Mouse (Mus musculus) adrenal gland, adult (tissue): ENCODE data around the gene Ifit3.
A peak's percentile ranks its signal among the peaks of the same experiment; 100 is the strongest.
"Not testable (repeated sequence)": the region's sequence is repeated elsewhere in the genome, so short reads cannot be mapped to it uniquely, and the experiment has no call there.

ENCODE experiments used
- DNase-seq, 2 experiments: peaks; one replicate each; pipeline ENCODE4 v3.0.0; 2022 to 2023; ENCODE audit warnings: low spot score in 1 of 2; ENCODE audit not compliant: inconsistent age in 2 of 2

Gene Ifit3

DNA sequence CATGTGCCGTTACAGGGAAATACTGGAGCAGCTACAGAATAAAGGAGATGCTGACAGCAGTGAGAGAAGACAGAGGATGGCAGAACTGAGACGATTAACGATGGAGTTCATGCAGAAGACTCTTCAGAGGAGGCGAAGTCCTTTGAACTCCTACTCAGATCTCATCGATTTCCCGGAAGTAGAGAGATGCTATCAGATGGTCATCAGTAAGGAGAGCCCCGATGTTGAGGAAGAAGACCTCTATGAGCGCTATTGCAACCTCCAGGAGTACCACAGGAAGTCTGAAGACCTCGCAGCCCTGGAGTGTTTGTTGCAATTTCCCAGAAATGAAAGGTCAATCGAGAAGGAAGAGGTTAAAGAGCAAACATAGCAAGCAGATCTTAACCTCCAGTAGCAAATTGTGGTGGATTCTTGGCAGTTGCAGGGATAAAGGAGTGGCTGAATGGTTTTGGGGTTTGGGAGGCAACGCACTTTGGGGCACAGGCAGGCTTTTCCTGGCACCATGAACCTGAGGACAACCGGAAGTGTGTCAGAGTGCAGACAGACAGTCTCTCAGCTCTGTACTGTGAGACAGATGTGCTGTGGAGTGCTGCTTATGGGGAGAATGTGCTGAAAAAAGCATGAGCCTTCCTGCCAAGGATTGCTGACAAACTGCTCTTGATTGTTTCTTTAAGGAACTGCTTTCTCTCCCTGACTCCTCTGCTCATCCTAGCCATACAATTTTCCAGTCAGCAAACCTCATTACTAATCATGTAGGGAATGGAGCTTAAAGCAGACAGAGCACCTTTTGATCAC, 4.8 kb downstream of the Ifit3 start:
- peak in 1 of 2 experiments; percentile 51 for DNase-seq

DNA sequence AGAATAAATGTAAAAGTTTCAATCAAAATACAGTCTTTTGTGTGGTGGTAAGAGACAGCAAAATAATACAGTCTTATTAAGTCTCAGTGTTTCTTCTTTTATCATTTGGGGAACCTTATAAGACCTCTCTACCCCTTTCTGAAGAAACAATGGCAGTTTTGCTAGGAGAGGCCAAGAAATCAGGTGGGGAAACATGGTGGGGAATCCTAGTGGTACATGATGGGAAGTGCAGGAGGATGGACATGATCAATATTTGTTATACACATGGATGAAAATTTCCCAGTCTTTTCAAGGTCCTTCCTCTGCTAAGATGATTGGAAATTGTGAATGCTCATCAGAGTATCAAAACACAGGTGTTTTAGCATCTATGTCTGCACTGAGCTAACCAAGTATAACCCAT, 5.6 kb downstream of the Ifit3 start:
- DNase-seq, result no peak

DNA sequence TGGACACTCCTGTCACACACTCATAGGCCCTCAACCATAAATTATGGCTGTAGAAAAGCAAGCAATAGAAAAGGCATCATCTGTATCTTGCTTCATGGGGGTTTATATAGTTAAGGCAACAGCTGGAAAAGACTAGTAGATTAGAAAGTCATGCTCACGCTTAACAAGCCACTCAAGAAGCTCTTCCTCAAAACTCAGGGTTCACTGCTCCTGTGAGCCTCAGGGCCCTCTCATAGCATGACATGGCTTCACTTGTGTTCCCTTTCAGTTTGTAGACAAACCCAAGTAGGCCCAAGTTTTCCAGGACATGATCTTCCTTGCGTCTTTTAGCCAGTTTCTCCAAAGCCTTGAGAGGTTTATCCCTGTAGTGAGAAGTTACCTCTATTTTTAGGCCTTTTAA, 10.1 kb downstream of the Ifit3 start:
- DNase-seq, result peak in 1 of 2 experiments; percentile 21

DNA sequence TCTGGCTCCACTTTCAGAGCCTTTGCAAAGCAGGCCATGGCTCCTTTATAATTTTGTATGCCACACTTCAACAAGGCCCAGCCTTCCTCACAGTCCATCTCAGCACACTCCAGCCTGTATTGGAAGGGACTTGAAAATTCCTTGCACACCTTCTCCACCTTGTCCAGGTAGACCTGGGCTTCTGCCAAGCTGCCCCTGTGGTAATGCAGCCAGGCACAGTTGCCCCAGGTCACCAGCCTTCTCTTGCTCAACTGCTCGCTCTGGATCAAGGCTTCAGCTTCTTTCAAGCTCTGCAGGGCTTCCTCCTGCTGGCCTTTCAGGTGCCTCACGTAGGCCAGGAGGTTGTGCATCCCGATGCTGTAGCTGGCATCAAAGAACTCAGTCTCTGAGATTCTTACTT, 11.2 kb downstream of the Ifit3 start:
- DNase-seq, result not testable (repeated sequence)

DNA sequence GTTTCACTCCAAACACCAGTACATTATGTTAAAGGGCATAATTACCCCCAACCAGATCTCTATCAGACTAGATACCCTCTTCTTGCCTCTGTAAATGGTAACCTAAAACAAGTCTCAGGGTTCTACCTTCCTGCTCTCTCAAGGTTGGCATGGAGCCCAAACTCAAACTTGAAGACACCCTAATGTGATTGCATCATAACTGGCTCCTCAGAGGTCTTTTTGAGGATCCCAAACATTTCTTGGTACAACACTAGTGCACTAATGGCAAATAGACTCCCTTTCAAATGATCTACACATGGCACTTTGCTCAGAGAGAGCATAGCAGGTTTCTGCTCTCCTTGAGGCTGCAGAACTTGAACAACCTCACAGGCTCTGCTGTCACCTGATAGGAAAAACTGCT, 13.5 kb downstream of the Ifit3 start:
- DNase-seq, result no peak

DNA sequence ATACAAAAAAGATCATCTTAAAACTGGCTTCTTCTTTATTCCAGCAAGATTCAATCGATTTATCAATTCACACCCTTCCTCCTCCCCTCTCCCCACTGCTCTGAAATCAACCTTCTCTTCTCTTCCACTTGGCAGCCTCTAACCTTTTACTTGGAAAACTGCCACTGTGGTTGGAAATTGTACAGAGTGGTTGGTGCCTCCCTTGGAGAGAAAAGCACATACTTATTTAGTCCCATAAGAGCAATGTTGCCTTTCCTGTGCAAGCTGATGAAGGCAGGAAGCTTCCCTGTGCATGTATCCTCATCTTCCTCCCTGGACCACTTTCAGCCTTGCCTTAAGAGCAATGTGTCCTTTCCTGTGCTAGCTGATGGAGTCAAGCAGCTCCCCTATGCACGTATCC, 15.0 kb downstream of the Ifit3 start:
- DNase-seq, result peak; percentile 38 to 91

DNA sequence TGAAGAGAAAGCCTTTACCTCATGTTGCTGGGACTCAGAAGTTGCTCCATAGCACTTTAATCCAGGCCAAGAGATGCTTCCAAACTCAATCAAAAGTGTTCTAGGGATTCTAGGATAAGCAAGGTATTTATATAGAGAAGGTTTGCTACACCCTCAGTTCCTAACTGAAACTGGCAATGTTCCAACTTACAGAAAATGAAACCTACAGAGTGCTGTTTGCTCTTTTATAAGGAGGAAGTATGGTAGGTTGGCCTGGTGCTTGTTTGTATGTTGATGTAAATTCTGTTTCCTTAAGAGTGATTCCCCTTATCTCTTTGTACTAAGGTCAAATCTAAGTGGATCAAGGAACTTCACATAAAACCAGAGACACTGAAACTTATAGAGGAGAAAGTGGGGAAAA, 15.9 kb downstream of the Ifit3 start:
- DNase-seq, result peak in 1 of 2 experiments; percentile 45

DNA sequence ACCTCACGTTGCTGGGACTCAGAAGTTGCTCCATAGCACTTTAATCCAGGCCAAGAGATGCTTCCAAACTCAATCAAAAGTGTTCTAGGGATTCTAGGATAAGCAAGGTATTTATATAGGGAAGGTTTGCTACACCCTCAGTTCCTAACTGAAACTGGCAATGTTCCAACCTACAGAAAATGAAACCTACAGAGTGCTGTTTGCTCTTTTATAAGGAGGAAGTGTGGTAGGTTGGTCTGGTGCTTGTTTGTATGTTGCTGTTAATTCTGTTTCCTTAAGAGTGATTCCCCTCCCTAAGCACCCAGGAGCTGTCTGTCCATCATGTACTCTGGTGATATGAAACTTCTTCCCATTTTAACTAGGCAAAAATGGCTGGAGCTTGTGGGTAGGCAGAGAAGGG, 18.6 kb downstream of the Ifit3 start, which contains the start of gene Ifit1bl1:
Gene Ifit1bl1 (minus strand): TSS at position 69 of the 400 bp plus-strand sequence.
- peak in 1 of 2 experiments; percentile 38 for DNase-seq

DNA sequence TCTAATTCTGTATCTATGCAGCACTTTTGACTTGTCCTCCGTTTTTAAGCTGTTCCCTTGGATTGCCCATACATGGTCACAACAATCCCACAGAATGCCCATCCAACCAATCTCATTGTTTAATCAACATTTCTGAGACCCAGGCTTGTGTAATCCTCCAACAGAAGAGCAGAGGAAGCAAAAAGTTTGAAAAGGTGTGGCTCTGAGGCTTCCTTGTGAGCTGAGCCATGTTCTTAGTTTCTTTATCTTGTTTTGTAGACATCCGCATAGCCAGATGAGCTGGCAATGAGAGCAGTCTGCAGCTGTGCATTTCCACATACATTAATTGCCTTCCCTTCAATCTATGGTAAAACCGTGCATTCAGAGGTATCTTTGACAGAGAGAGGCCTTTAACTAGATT, 22.1 kb downstream of the Ifit3 start:
- no peak for DNase-seq

DNA sequence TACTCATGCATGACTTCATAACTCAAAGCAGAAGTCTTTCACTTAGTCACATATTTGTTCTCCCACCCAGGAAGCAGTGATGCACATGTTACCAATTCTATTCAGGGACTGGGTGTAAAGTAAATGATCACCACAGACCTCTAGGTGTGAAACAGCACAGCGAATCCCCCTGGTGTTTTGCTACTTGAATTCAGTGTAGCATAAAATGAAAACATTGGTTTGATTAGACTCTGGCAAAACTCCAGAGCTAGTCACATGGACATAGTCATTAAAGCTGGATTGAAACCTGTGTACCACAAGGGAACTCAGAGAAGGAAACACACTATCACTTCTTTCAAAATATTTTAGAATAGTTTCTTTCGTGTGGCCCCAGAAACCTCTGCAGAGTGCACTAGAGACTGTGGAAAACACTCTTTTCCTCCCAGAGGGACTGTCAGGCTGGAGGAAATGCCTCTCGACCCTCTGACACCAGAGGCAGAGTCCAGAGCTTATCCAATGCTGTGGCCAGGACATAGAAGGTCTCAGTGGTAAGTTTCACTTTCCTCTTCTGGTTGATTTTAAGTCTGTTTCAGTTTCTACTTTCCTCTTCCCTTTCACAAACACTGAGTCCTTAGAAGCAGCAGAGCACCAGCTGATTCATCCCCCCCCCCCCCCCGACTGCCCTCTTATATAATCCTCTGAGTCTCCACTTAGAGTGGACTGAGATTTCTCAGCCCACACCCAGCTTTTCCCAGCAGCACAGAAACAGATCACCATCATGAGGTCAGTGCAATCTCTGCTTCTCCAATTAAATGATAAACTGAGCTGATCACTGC, 24.1 kb downstream of the Ifit3 start, which contains the start of gene Ifit3b:
Gene Ifit3b (plus strand): TSS at position 734 of the 815 bp plus-strand sequence.
- peak; percentile 70 to 90 for DNase-seq

DNA sequence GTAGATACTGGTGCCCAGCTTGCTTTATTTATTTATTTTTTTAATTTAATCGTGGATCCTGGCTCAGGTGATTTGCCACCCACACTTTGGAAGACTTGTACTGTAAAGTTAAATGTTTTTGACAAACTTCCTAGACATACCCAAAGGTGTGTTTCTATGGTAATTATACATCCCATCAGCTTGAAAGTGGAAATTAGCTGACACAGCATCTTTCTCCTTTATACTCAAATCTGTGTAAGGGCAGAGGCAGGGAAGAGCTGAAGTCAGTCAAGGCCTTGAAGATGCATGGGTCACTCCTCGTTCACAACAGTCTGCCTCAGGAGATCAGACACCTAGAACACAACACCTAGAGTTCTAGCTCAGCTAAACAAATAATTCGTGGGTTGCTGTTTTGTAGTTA, 26.8 kb downstream of the Ifit3 start:
- DNase-seq, result not testable (repeated sequence)

DNA sequence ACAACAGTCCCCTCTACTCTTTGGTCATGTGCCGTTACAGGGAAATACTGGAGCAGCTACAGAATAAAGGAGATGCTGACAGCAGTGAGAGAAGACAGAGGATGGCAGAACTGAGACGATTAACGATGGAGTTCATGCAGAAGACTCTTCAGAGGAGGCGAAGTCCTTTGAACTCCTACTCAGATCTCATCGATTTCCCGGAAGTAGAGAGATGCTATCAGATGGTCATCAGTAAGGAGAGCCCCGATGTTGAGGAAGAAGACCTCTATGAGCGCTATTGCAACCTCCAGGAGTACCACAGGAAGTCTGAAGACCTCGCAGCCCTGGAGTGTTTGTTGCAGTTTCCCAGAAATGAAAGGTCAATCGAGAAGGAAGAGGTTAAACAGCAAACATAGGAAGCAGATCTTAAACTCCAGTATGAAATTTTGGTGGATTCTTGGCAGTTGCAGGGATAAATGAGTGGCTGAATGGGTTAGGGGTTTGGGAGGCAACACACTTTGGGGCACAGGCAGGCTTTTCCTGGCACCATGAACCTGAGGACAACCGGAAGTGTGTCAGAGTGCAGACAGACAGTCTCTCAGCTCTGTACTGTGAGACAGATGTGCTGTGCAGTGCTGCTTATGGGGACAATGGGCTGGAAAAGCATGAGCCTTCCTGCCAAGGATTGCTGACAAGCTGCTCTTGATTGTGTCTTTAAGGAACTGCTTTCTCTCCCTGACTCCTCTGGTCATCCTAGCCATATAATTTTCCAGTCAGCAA, 29.1 kb downstream of the Ifit3 start:
- DNase-seq, result not testable (repeated sequence)

DNA sequence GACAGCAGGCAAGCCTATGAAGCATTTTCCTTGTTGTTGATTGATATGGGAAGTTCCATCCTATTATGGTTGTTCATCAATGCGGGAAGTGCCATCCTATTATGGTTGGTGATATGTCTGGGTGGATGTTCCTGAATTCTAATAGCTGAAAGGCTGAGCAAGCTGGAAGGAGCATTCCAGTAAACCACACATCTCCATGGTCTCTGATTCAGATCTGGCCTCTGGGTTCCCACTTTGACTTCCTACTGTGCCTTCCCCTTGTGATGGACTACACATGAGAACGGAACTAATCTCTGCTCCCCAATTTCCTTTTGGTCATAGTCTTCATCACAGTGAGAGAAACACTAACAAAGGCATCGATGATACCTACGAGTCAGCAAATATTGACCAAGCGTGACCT, 37.5 kb downstream of the Ifit3 start:
- DNase-seq, result no peak

DNA sequence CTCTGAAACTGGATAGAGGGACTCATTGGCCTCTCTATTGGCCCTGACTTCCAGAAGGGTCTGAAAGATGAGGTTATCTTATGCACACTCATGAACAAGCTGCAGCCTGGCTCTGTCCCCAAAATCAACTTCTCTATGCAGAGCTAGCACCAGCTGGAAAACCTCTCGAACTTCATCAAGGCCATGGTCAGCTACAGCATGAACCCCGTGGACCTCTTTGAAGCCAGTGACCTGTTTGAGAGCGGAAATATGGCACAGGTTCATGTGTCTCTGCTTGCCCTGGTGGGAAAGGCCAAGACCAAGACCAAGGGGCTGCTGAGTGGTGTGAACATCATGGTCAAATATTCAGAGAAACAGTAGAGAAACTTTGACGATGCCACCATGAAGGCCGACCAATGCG, 40.5 kb downstream of the Ifit3 start:
- no peak for DNase-seq

DNA sequence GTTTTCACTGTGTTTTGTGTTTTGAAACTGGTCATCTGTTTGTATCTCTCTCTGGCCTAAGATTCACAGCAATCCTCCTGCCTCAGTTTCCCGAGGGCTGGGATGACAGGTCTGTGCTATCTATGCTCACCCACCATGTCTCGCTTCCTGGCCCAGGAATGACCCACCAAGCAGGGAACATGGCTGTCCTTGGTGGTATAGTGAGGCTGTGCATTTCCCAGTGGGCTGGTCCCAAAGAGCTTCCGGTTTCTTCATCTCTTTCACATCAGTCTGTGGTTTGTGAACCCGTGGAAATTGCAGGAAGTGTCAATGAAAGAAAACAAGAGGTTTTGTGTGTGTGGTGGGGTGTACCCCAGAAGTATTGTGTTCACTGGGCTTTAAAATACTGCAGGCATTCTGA, 41.3 kb downstream of the Ifit3 start:
- no peak for DNase-seq

DNA sequence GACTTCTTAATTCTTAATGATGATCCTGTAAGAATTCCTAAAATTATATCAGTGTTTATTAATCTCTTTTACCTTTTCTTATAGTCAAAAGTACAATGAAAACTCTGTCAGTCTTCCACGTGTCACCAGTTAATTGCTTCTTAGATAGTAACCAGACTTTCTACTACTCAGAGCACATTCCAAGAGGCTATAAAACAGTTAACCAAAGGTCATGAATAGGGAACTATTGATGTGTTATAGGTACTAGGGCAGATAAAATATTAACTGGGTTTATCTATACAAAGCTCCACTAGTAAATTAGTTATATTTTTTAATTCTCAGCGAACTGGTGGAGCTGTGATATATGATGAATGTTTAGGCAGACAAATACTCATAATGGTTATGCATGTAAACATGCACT, 44.2 kb downstream of the Ifit3 start:
- no peak for DNase-seq

DNA sequence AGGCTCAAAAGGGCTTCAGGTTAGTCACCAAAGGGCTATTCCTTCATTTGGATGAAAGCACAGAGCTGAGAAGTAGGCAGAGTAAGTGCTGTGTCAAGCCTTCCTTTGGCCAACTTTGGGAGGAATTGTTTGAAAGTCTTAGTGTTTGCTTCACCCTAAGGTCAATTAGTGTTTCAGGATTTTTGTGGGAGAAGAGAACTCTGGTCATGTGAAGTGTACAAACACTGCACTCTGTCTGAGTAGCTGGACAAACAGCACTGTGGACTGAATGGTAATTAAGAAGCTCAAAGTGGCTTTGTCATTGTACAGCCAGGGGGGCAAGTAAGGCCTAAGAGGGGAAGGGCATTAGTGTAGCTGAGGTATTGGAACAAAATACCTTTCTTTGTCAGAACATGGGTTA, 48.2 kb downstream of the Ifit3 start:
- no peak for DNase-seq

DNA sequence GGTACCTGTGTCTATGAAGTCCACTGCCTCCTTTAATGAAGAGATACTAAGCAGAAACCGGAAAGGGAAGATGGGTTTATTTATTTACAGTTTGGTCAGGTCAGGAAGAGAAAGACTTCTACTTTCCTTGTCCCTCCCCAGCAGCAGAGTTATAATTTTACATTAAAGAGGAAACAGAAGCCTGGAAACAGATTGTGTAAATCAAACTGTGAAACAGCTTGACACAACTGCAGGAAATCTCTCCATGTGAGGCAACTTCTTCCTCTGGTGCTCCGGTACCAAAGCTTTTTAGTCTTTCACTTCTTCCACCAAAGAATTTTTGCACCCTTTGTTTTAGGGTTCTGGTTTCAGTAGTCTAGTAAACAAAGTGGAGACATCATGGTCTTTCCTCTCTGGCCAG, 50.2 kb downstream of the Ifit3 start:
- DNase-seq, result no peak

DNA sequence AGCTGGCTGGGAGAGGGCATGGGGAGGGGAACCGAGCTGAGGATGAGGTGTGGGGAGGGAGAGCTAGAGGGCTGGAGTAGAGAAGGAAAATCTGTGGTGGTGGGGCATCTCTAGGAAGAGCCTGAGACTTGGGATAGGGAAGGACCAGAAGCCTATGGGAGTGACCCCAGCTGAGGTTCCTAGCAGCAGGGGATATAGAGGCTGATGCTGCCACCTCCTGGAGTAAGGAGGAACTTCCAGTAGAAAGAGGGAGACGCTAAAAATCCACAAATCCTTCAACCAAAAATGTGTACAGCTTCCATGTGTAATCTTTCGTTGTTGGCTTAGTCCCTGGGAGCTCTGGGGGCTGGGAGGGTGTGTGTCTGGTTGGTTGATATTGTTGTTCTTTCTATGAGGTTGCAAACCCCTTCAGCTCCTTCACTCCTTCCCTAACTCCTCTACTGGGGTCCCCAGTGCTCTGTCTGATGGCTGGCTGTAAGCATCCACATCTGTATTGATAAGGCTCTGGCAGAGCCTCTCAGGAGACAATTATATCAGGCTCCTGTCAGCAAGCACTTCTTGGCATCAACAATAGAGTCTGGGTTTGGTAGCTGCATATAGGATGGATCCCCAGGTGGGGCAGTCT, 53.7 kb downstream of the Ifit3 start:
- peak; percentile 61 to 89 for DNase-seq
